9 mouse cellular contexts compared by ENCODE assay signal in genomic region chr1:165765651-165766294, GRCm38 (mm10). TPM values are rescaled to one million over a fixed set of nuclear protein-coding genes. Genes with fewer than 3 reads are reported as not detected.
DNase-seq lines count a peak whose midpoint lies in the region; ATAC-seq and TF ChIP-seq lines count a peak whose summit lies in the region.
"Had no signal": no experiment of that assay in that cellular context is flagged by ENCODE, and none has a peak within 500 bp of the region (broad histone marks: within the 10 kb centered on the region; RNA-seq: fewer than 3 reads in every experiment).

No protein-coding gene starts in this region.

- peak overlapping the region; percentile 100 for H3K4me3 ChIP-seq in erythroblast, embryonic 14.5 days (replicated peaks)
- no peak overlapping the region for H3K4me3 ChIP-seq in kidney, postnatal 0 days (replicated peaks; ENCODE audit: low read depth, low read length)
- H3K4me3 ChIP-seq in kidney, embryonic 14.5 days (ENCODE audit: low read length): no peak overlapping the region
- H3K4me3 ChIP-seq in embryonic facial prominence, embryonic 10.5 days: peak overlapping the region; percentile 77; the same call in 1 of the 2 replicates
- H3K4me3 ChIP-seq in liver, postnatal 0 days (ENCODE audit: low read depth, low read length): peak overlapping the region; percentile 93
- no peak overlapping the region for H3K4me3 ChIP-seq in left cerebral cortex, adult 2 months

- intact Hi-C loops in left cerebral cortex, adult 2 months (cut with DNase I): no loop called here

- no peaks in the 10 kb centered on the region for H3K9me3 ChIP-seq in erythroblast, embryonic 14.5 days (ENCODE audit: control insufficient read depth, low read length)
- H3K9me3 ChIP-seq in kidney, postnatal 0 days (replicated peaks; ENCODE audit: low read length): no peaks in the 10 kb centered on the region
- H3K9me3 ChIP-seq in kidney, embryonic 14.5 days (ENCODE audit: control insufficient read depth, low read length): no peaks in the 10 kb centered on the region
- no peaks in the 10 kb centered on the region for H3K9me3 ChIP-seq in embryonic facial prominence, embryonic 10.5 days
- no peaks in the 10 kb centered on the region for H3K9me3 ChIP-seq in liver, postnatal 0 days (ENCODE audit: low read length)

- peaks cover 64% of the 10 kb centered on the region for H3K36me3 ChIP-seq in erythroblast, embryonic 14.5 days (ENCODE audit: control insufficient read depth)
- H3K36me3 ChIP-seq in kidney, postnatal 0 days (ENCODE audit: insufficient read depth, low read length): no peaks in the 10 kb centered on the region
- H3K36me3 ChIP-seq in kidney, embryonic 14.5 days (ENCODE audit: control insufficient read depth, insufficient read depth, low read length): peaks cover 2% of the 10 kb centered on the region; the same call in 1 of the 2 replicates
- H3K36me3 ChIP-seq in embryonic facial prominence, embryonic 10.5 days (replicated peaks): 0 out of 2 replicates have a peak, but pooled peaks cover 1% of the 10 kb centered on the region
- peaks cover 14% of the 10 kb centered on the region for H3K36me3 ChIP-seq in liver, postnatal 0 days (replicated peaks; ENCODE audit: insufficient read depth, low read length)

- H3K27ac ChIP-seq in kidney, postnatal 0 days: no peak overlapping the region
- H3K27ac ChIP-seq in kidney, embryonic 14.5 days (ENCODE audit: low read depth, low read length): no peak overlapping the region
- no peak overlapping the region; the same call in 1 of the 2 replicates for H3K27ac ChIP-seq in embryonic facial prominence, embryonic 10.5 days (replicated peaks)
- H3K27ac ChIP-seq in liver, postnatal 0 days (ENCODE audit: low read depth): peak overlapping the region; percentile 99
- no peak overlapping the region for H3K27ac ChIP-seq in left cerebral cortex, adult 2 months

- H3K4me1 ChIP-seq in erythroblast, embryonic 14.5 days (ENCODE audit: control insufficient read depth): peaks cover 78% of the 10 kb centered on the region
- peaks cover 8% of the 10 kb centered on the region; the same call in 1 of the 2 replicates for H3K4me1 ChIP-seq in kidney, postnatal 0 days (replicated peaks; ENCODE audit: insufficient read depth, low read length)
- peaks cover 4% of the 10 kb centered on the region; the same call in 1 of the 2 replicates for H3K4me1 ChIP-seq in kidney, embryonic 14.5 days (ENCODE audit: control insufficient read depth, insufficient read depth, low read length)
- peaks cover 37% of the 10 kb centered on the region for H3K4me1 ChIP-seq in embryonic facial prominence, embryonic 10.5 days
- H3K4me1 ChIP-seq in liver, postnatal 0 days (ENCODE audit: insufficient read depth): peaks cover 64% of the 10 kb centered on the region

- no peak overlapping the region for H3K9ac ChIP-seq in kidney, postnatal 0 days (ENCODE audit: low read depth, low read length)
- no peak overlapping the region for H3K9ac ChIP-seq in kidney, embryonic 14.5 days (ENCODE audit: low read depth, low read length)
- H3K9ac ChIP-seq in liver, postnatal 0 days (replicated peaks): peak overlapping the region; percentile 97

- no peak for ATAC-seq in erythroblast, adult 5-6 weeks (replicated peaks; ENCODE audit: low FRiP score, poor library complexity, severe bottlenecking)
- ATAC-seq in kidney, postnatal 0 days (replicated peaks; ENCODE audit: low FRiP score, low read depth): no peak
- no peak for ATAC-seq in kidney, embryonic 14.5 days (ENCODE audit: low FRiP score, low TSS enrichment)
- no peak for ATAC-seq in liver, postnatal 0 days
- no peak for ATAC-seq in frontal cortex, adult (ENCODE audit: low TSS enrichment)

- H3K4me2 ChIP-seq in kidney, postnatal 0 days (ENCODE audit: low read length): peak overlapping the region; percentile 25
- no peak overlapping the region; the same call in 1 of the 2 replicates for H3K4me2 ChIP-seq in kidney, embryonic 14.5 days (replicated peaks; ENCODE audit: low read depth, low read length)
- H3K4me2 ChIP-seq in liver, postnatal 0 days (ENCODE audit: low read depth, low read length): peak overlapping the region; percentile 91

- no peak for DNase-seq in kidney, postnatal 0 days (ENCODE audit: low spot score)
- no peak for DNase-seq in embryonic facial prominence, embryonic 10.5 days (ENCODE audit: low spot score)
- no peak for DNase-seq in liver, postnatal 0 days
- no peak for DNase-seq in left cerebral cortex, adult 2 months (ENCODE audit: extremely low spot score in 1 of 2, low spot score in 2 of 2)
- DNase-seq: heart, postnatal 36 days had no signal

- WGBS in kidney, postnatal 0 days: 69% methylated on average over 17 of the region's 17 CpGs
- WGBS in kidney, embryonic 14.5 days: 63% methylated on average over 17 of the region's 17 CpGs
- WGBS in embryonic facial prominence, embryonic 10.5 days: 72% methylated on average over 17 of the region's 17 CpGs
- 61% methylated on average over 17 of the region's 17 CpGs for WGBS in liver, postnatal 0 days (ENCODE audit: insufficient replicate concordance)

- TF ChIP-seq EP300 in liver, postnatal 0 days (IDR thresholded peaks at IDR 0.05; ENCODE audit: low read depth): no peak

- H3K27me3 ChIP-seq in erythroblast, embryonic 14.5 days (ENCODE audit: control insufficient read depth): no peaks in the 10 kb centered on the region
- H3K27me3 ChIP-seq in kidney, postnatal 0 days (ENCODE audit: insufficient read depth, low read length): no peaks in the 10 kb centered on the region
- peaks cover 10% of the 10 kb centered on the region for H3K27me3 ChIP-seq in kidney, embryonic 14.5 days (ENCODE audit: control insufficient read depth, insufficient read depth, low read length)
- H3K27me3 ChIP-seq in embryonic facial prominence, embryonic 10.5 days (replicated peaks; ENCODE audit: low read depth, poor library complexity, severe bottlenecking): peaks cover 35% of the 10 kb centered on the region
- no peaks in the 10 kb centered on the region for H3K27me3 ChIP-seq in liver, postnatal 0 days (ENCODE audit: insufficient read depth, low read length)

- TF ChIP-seq CTCF in kidney, postnatal 0 days (IDR thresholded peaks at IDR 0.05; ENCODE audit: low read depth): no peak
- TF ChIP-seq CTCF in liver, postnatal 0 days (IDR thresholded peaks at IDR 0.05; ENCODE audit: low read depth): 0 out of 2 replicates have a peak, but pooled peaks have one; percentile 11
- no peak for TF ChIP-seq CTCF in left cerebral cortex, adult 2 months (IDR thresholded peaks at IDR 0.05)

RNA-seq across cellular contexts. Expression of gene Creg1, which starts 2.2 kb away (rescaled TPM):
- 49.2 and 54.6 TPM in 2 replicates for polyA plus RNA-seq in erythroblast, embryonic 14.5 days (2012)
- total RNA-seq in erythroblast, adult 5-6 weeks (2015; ENCODE audit: low replicate concordance): 921 and 924 TPM in 2 replicates
- total RNA-seq in erythroblast, adult 5-6 weeks (2017; ENCODE audit: low replicate concordance): 849 and 890 TPM in 2 replicates
- 89.9 and 90.2 TPM in 2 replicates for polyA plus RNA-seq in kidney, postnatal 0 days (2015; fragmentation: Nextera tagmentation; extraction: Ambion mirVana)
- 53.8 and 56.9 TPM in 2 replicates for polyA plus RNA-seq in kidney, embryonic 14.5 days (2014; fragmentation: Nextera tagmentation; extraction: Ambion mirVana)
- 32.4 and 40.5 TPM in 2 replicates for polyA plus RNA-seq in embryonic facial prominence, embryonic 10.5 days (2016; fragmentation: Nextera tagmentation; extraction: Ambion mirVana)
- 289 and 305 TPM in 2 replicates for polyA plus RNA-seq in liver, postnatal 0 days (2015; fragmentation: Nextera tagmentation; extraction: Ambion mirVana)
- total RNA-seq in left cerebral cortex, adult 2 months (2021): 10 to 100 TPM; 24.8 to 29.0 TPM

RNA-seq across cellular contexts. Expression of gene Cd247, which starts 22.7 kb away (rescaled TPM):
- 0.03 and 0.05 TPM in 2 replicates for polyA plus RNA-seq in erythroblast, embryonic 14.5 days (2012)
- 1.0 TPM in 1 of 2 replicates, not detected in the other for total RNA-seq in erythroblast, adult 5-6 weeks (2015; ENCODE audit: low replicate concordance)
- total RNA-seq in erythroblast, adult 5-6 weeks (2017; ENCODE audit: low replicate concordance): 0.68 and 4.2 TPM in 2 replicates
- 0.47 and 0.67 TPM in 2 replicates for polyA plus RNA-seq in kidney, postnatal 0 days (2015; fragmentation: Nextera tagmentation; extraction: Ambion mirVana)
- 0.88 and 1.2 TPM in 2 replicates for polyA plus RNA-seq in kidney, embryonic 14.5 days (2014; fragmentation: Nextera tagmentation; extraction: Ambion mirVana)
- 1.6 and 1.7 TPM in 2 replicates for polyA plus RNA-seq in embryonic facial prominence, embryonic 10.5 days (2016; fragmentation: Nextera tagmentation; extraction: Ambion mirVana)
- polyA plus RNA-seq in liver, postnatal 0 days (2015; fragmentation: Nextera tagmentation; extraction: Ambion mirVana): 0.13 and 0.43 TPM in 2 replicates
- total RNA-seq in left cerebral cortex, adult 2 months (2021): not detected

RNA-seq across cellular contexts. Expression of gene Rcsd1, which starts 56.2 kb away (rescaled TPM):
- polyA plus RNA-seq in erythroblast, embryonic 14.5 days (2012): 0.11 and 0.19 TPM in 2 replicates
- 20.0 and 25.5 TPM in 2 replicates for total RNA-seq in erythroblast, adult 5-6 weeks (2015; ENCODE audit: low replicate concordance)
- total RNA-seq in erythroblast, adult 5-6 weeks (2017; ENCODE audit: low replicate concordance): 27.2 and 29.6 TPM in 2 replicates
- 53.7 and 57.5 TPM in 2 replicates for polyA plus RNA-seq in kidney, postnatal 0 days (2015; fragmentation: Nextera tagmentation; extraction: Ambion mirVana)
- 29.4 and 44.4 TPM in 2 replicates for polyA plus RNA-seq in kidney, embryonic 14.5 days (2014; fragmentation: Nextera tagmentation; extraction: Ambion mirVana)
- polyA plus RNA-seq in embryonic facial prominence, embryonic 10.5 days (2016; fragmentation: Nextera tagmentation; extraction: Ambion mirVana): 10.3 and 10.8 TPM in 2 replicates
- polyA plus RNA-seq in liver, postnatal 0 days (2015; fragmentation: Nextera tagmentation; extraction: Ambion mirVana): 14.6 and 15.0 TPM in 2 replicates
- 1 to 10 TPM; 4.9 to 5.8 TPM for total RNA-seq in left cerebral cortex, adult 2 months (2021)

Comparison
In these comparisons a context has a peak if more than half of its experiments do, and no peak if none do; other contexts are left out.
1. H3K4me3 ChIP-seq: peak in erythroblast, embryonic 14.5 days (single experiment), embryonic facial prominence, embryonic 10.5 days (single experiment) and liver, postnatal 0 days (single experiment); none in kidney, postnatal 0 days (single experiment), kidney, embryonic 14.5 days (single experiment) and left cerebral cortex, adult 2 months (single experiment).